ENCODE assay signal across 20 mouse cellular contexts in the genomic region with DNA sequence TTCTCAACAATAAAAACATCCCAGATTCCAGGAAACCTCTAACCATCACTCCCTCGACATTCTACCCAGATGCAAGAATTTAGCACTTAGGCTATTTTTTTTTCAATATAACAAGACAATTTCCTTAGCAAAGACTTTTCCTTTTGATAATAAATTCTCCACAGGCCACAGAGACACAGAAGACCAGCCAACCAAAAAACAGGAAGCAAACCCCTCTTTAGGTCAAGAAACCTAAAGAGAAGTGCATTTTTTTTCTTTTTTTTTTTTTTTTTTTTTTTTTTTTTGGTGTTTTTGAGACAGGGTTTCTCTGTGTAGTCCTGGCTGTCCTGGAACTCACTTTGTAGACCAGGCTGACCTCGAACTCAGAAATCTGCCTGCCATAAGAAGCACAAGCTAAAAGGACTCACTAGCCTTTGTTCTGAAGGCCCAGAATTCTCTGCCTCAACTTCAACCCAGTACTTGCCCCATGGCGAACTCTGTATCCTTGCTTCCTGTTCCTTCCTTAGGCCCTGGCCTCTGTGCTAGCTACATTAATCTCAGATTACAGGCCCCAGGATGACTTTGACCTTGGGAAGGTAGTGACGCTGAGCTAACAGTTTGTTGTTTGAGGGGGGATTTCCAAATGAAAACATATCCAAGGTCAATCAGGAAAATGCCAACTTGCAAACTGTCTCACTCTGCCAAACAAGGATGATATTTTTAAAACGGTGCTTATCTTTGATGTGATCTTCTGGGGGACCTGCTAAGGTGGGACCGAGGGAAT. TPM values are rescaled to one million over a fixed set of nuclear protein-coding genes. Genes with fewer than 3 reads are reported as not detected.
DNase-seq lines count a peak whose midpoint lies in the region; ATAC-seq and TF ChIP-seq lines count a peak whose summit lies in the region.
"Had no signal": no experiment of that assay in that cellular context is flagged by ENCODE, and none has a peak within 500 bp of the region (broad histone marks: within the 10 kb centered on the region; RNA-seq: fewer than 3 reads in every experiment).

No protein-coding gene starts in this region.

- no peak overlapping the region for H3K4me3 ChIP-seq in stomach, embryonic 14.5 days (ENCODE audit: low read depth, low read length)
- no peak overlapping the region for H3K4me3 ChIP-seq in stomach, postnatal 0 days (ENCODE audit: low read depth, low read length)
- H3K4me3 ChIP-seq in stomach, embryonic 16.5 days (replicated peaks; ENCODE audit: low read length) = no peak overlapping the region
- H3K4me3 ChIP-seq: embryonic facial prominence, embryonic 12.5 days; forebrain, embryonic 15.5 days; heart, embryonic 13.5 days; liver, embryonic 12.5 days; lung, embryonic 15.5 days had no signal

- no peak for TF ChIP-seq EP300 in stomach, postnatal 0 days (optimal IDR thresholded peaks at IDR 0.05)

- WGBS in stomach, embryonic 14.5 days = 59% methylated on average over 6 of the region's 6 CpGs
- 53% methylated on average over 6 of the region's 6 CpGs for WGBS in stomach, postnatal 0 days
- WGBS in stomach, embryonic 16.5 days = 57% methylated on average over 6 of the region's 6 CpGs

- no peak for TF ChIP-seq CTCF in stomach, postnatal 0 days (IDR thresholded peaks at IDR 0.05; ENCODE audit: low read depth)

- no peaks in the 10 kb centered on the region for H3K36me3 ChIP-seq in stomach, embryonic 14.5 days (ENCODE audit: control insufficient read depth, insufficient read depth, low read length)
- H3K36me3 ChIP-seq in stomach, postnatal 0 days (ENCODE audit: control insufficient read depth, insufficient read depth, low read length) = no peaks in the 10 kb centered on the region
- no peaks in the 10 kb centered on the region for H3K36me3 ChIP-seq in stomach, embryonic 16.5 days (ENCODE audit: control insufficient read depth, insufficient read depth, low read length)
- H3K36me3 ChIP-seq: embryonic facial prominence, embryonic 12.5 days; forebrain, embryonic 15.5 days; heart, embryonic 13.5 days; liver, embryonic 12.5 days; lung, embryonic 15.5 days had no signal

- H3K27me3 ChIP-seq in stomach, embryonic 14.5 days (ENCODE audit: control insufficient read depth, insufficient read depth, low read length) = no peaks in the 10 kb centered on the region
- no peaks in the 10 kb centered on the region for H3K27me3 ChIP-seq in stomach, postnatal 0 days (ENCODE audit: control insufficient read depth, insufficient read depth, low read length)
- H3K27me3 ChIP-seq in stomach, embryonic 16.5 days (ENCODE audit: control insufficient read depth, insufficient read depth, low read length) = no peaks in the 10 kb centered on the region
- H3K27me3 ChIP-seq: embryonic facial prominence, embryonic 12.5 days; forebrain, embryonic 15.5 days; heart, embryonic 13.5 days; liver, embryonic 12.5 days; lung, embryonic 15.5 days had no signal

- no peak overlapping the region for H3K9ac ChIP-seq in stomach, embryonic 14.5 days (replicated peaks; ENCODE audit: low read depth, low read length)
- no peak overlapping the region for H3K9ac ChIP-seq in stomach, postnatal 0 days (ENCODE audit: low read length)
- no peak overlapping the region for H3K9ac ChIP-seq in stomach, embryonic 16.5 days (ENCODE audit: low read length)
- H3K9ac ChIP-seq: embryonic facial prominence, embryonic 12.5 days; forebrain, embryonic 15.5 days; heart, embryonic 13.5 days; liver, embryonic 12.5 days; lung, embryonic 15.5 days had no signal

- no peak for ATAC-seq in stomach, embryonic 14.5 days (ENCODE audit: insufficient number of reproducible peaks, insufficient read depth, low FRiP score, low read depth)
- no peak for ATAC-seq in stomach, postnatal 0 days (ENCODE audit: low FRiP score, low TSS enrichment)
- ATAC-seq in stomach, embryonic 16.5 days (ENCODE audit: insufficient read depth, low FRiP score) = no peak
- ATAC-seq: forebrain, embryonic 15.5 days; hindbrain, embryonic 16.5 days; liver, embryonic 12.5 days had no signal

- peak overlapping the region; percentile 28; the same call in 1 of the 2 replicates for H3K27ac ChIP-seq in stomach, embryonic 14.5 days (ENCODE audit: low read length)
- H3K27ac ChIP-seq in stomach, postnatal 0 days (replicated peaks) = no peak overlapping the region
- H3K27ac ChIP-seq in stomach, embryonic 16.5 days (ENCODE audit: low read length) = 0 out of 2 replicates have a peak overlapping the region, but pooled peaks have one; percentile 19
- H3K27ac ChIP-seq: embryonic facial prominence, embryonic 12.5 days; forebrain, embryonic 15.5 days; heart, embryonic 13.5 days; liver, embryonic 12.5 days; lung, embryonic 15.5 days had no signal

- no peaks in the 10 kb centered on the region for H3K9me3 ChIP-seq in stomach, embryonic 14.5 days (ENCODE audit: control insufficient read depth, low read depth, low read length)
- H3K9me3 ChIP-seq in stomach, postnatal 0 days (ENCODE audit: control insufficient read depth, low read length) = no peaks in the 10 kb centered on the region
- no peaks in the 10 kb centered on the region for H3K9me3 ChIP-seq in stomach, embryonic 16.5 days (replicated peaks; ENCODE audit: control insufficient read depth, low read length)
- H3K9me3 ChIP-seq: embryonic facial prominence, embryonic 12.5 days; forebrain, embryonic 15.5 days; heart, embryonic 13.5 days; liver, embryonic 12.5 days; lung, embryonic 15.5 days had no signal

- DNase-seq in embryo, embryonic 10.5 days (ENCODE audit: low spot score) = peak; percentile 14
- no peak for DNase-seq in embryo, embryonic 9.5 days (ENCODE audit: extremely low spot score)
- no peak for DNase-seq in stomach, postnatal 0 days (ENCODE audit: low spot score)
- DNase-seq in adrenal gland, postnatal 36 days = peak; percentile 32 to 48
- DNase-seq in cerebellum, adult 18-20 months = no peak
- DNase-seq in c-Kit-positive CD71-positive TER-119-positive erythroid progenitor cells, embryonic 14.5 days (ENCODE audit: low spot score) = no peak
- DNase-seq: cerebellum, adult 11-12 months; cerebellum, postnatal 36 days; heart, postnatal 4 days; kidney, adult 8-10 months; midbrain, embryonic 14.5 days; thymus, postnatal 4 days had no signal

- H3K4me1 ChIP-seq in stomach, embryonic 14.5 days (ENCODE audit: control insufficient read depth, insufficient read depth, low read length) = peaks cover 20% of the 10 kb centered on the region
- peaks cover 3% of the 10 kb centered on the region; the same call in 1 of the 2 replicates for H3K4me1 ChIP-seq in stomach, postnatal 0 days (replicated peaks; ENCODE audit: control insufficient read depth, insufficient read depth)
- peaks cover 17% of the 10 kb centered on the region for H3K4me1 ChIP-seq in stomach, embryonic 16.5 days (ENCODE audit: control insufficient read depth, insufficient read depth, low read length)
- H3K4me1 ChIP-seq: forebrain, embryonic 15.5 days had no signal

- no peak overlapping the region for H3K4me2 ChIP-seq in stomach, embryonic 14.5 days (replicated peaks; ENCODE audit: low read depth, low read length)
- H3K4me2 ChIP-seq in stomach, postnatal 0 days (replicated peaks; ENCODE audit: low read depth) = no peak overlapping the region
- H3K4me2 ChIP-seq in stomach, embryonic 16.5 days (ENCODE audit: low read depth, low read length) = no peak overlapping the region
- H3K4me2 ChIP-seq: embryonic facial prominence, embryonic 12.5 days; forebrain, embryonic 15.5 days; heart, embryonic 13.5 days; liver, embryonic 12.5 days; lung, embryonic 15.5 days had no signal

RNA-seq across cellular contexts. Expression of a gene that starts 46.7 kb away (rescaled TPM):
- polyA plus RNA-seq in stomach, embryonic 14.5 days (2014; fragmentation: Nextera tagmentation; extraction: Ambion mirVana) = 48.3 and 49.4 TPM in 2 replicates
- 22.8 and 23.4 TPM in 2 replicates for polyA plus RNA-seq in stomach, postnatal 0 days (2015; fragmentation: Nextera tagmentation; extraction: Ambion mirVana)
- 10 to 100 TPM; 40.1 to 67.1 TPM for total RNA-seq in adrenal gland, postnatal 36 days (2021)
- 41.2 and 46.3 TPM in 2 replicates for polyA plus RNA-seq in stomach, embryonic 16.5 days (2015; fragmentation: Nextera tagmentation; extraction: Ambion mirVana)

Comparison
In these comparisons a context has a peak if more than half of its experiments do, and no peak if none do; other contexts are left out.
1. DNase-seq: peak in embryo, embryonic 10.5 days (single experiment) and adrenal gland, postnatal 36 days (2 of 2); none in embryo, embryonic 9.5 days (single experiment), stomach, postnatal 0 days (single experiment), cerebellum, adult 18-20 months (0 of 2) and c-Kit-positive CD71-positive TER-119-positive erythroid progenitor cells, embryonic 14.5 days (single experiment).